ENCODE assay signal across 24 mouse cellular contexts in genomic region chr1:72334807-72335206, GRCm38 (mm10). TPM values are rescaled to one million over a fixed set of nuclear protein-coding genes. Genes with fewer than 3 reads are reported as not detected.
A peak's percentile ranks its signal among the peaks of the same experiment; 100 is the strongest.
DNase-seq lines count a peak whose midpoint lies in the region; ATAC-seq and TF ChIP-seq lines count a peak whose summit lies in the region.
"Had no signal": no experiment of that assay in that cellular context is flagged by ENCODE, and none has a peak within 500 bp of the region (broad histone marks: within the 10 kb centered on the region; RNA-seq: fewer than 3 reads in every experiment).

No protein-coding gene starts in this region.

- no peak overlapping the region for H3K9ac ChIP-seq in liver, embryonic 13.5 days
- no peak overlapping the region for H3K9ac ChIP-seq in liver, postnatal 0 days (replicated peaks)
- H3K9ac ChIP-seq in liver, embryonic 16.5 days (ENCODE audit: low read depth, low read length), result no peak overlapping the region
- H3K9ac ChIP-seq in liver, embryonic 11.5 days (ENCODE audit: low read depth, low read length), result no peak overlapping the region
- H3K9ac ChIP-seq: embryonic facial prominence, embryonic 13.5 days; embryonic facial prominence, embryonic 15.5 days; forebrain, embryonic 13.5 days; forebrain, embryonic 15.5 days had no signal

- no peak for TF ChIP-seq EP300 in liver, postnatal 0 days (IDR thresholded peaks at IDR 0.05; ENCODE audit: low read depth)

- WGBS in liver, embryonic 13.5 days (ENCODE audit: insufficient replicate concordance), result 77% methylated on average over 11 of the region's 11 CpGs
- WGBS in liver, postnatal 0 days (ENCODE audit: insufficient replicate concordance), result 70% methylated on average over 11 of the region's 11 CpGs
- WGBS in liver, embryonic 16.5 days (ENCODE audit: insufficient replicate concordance), result 67% methylated on average over 11 of the region's 11 CpGs
- 91% methylated on average over 11 of the region's 11 CpGs for WGBS in liver, embryonic 11.5 days

- no peak overlapping the region for H3K27ac ChIP-seq in liver, embryonic 13.5 days
- no peak overlapping the region for H3K27ac ChIP-seq in liver, postnatal 0 days (ENCODE audit: low read depth)
- no peak overlapping the region for H3K27ac ChIP-seq in liver, embryonic 16.5 days (ENCODE audit: low read length)
- no peak overlapping the region for H3K27ac ChIP-seq in liver, embryonic 11.5 days (ENCODE audit: low read depth, low read length)
- H3K27ac ChIP-seq: embryonic facial prominence, embryonic 13.5 days; embryonic facial prominence, embryonic 15.5 days; forebrain, embryonic 10.5 days; forebrain, embryonic 13.5 days; forebrain, embryonic 15.5 days had no signal

- no peak overlapping the region for H3K4me2 ChIP-seq in liver, embryonic 13.5 days
- H3K4me2 ChIP-seq in liver, postnatal 0 days (ENCODE audit: low read depth, low read length), result no peak overlapping the region
- H3K4me2 ChIP-seq in liver, embryonic 16.5 days (ENCODE audit: low read depth, low read length), result no peak overlapping the region
- no peak overlapping the region for H3K4me2 ChIP-seq in liver, embryonic 11.5 days
- H3K4me2 ChIP-seq: embryonic facial prominence, embryonic 13.5 days; embryonic facial prominence, embryonic 15.5 days; forebrain, embryonic 13.5 days; forebrain, embryonic 15.5 days had no signal

- H3K4me3 ChIP-seq in liver, embryonic 13.5 days (replicated peaks), result no peak overlapping the region
- no peak overlapping the region for H3K4me3 ChIP-seq in liver, postnatal 0 days (ENCODE audit: low read depth, low read length)
- no peak overlapping the region for H3K4me3 ChIP-seq in liver, embryonic 16.5 days (ENCODE audit: low read depth, low read length)
- H3K4me3 ChIP-seq in liver, embryonic 11.5 days (ENCODE audit: low read depth, low read length), result no peak overlapping the region
- H3K4me3 ChIP-seq: embryonic facial prominence, embryonic 13.5 days; embryonic facial prominence, embryonic 15.5 days; erythroblast, embryonic 14.5 days; forebrain, embryonic 10.5 days; forebrain, embryonic 13.5 days; forebrain, embryonic 15.5 days had no signal

- H3K4me1 ChIP-seq in liver, embryonic 13.5 days (replicated peaks), result no peaks in the 10 kb centered on the region
- no peaks in the 10 kb centered on the region for H3K4me1 ChIP-seq in liver, postnatal 0 days (ENCODE audit: insufficient read depth)
- no peaks in the 10 kb centered on the region for H3K4me1 ChIP-seq in liver, embryonic 16.5 days (ENCODE audit: control insufficient read depth, low read depth, low read length)
- no peaks in the 10 kb centered on the region for H3K4me1 ChIP-seq in liver, embryonic 11.5 days (replicated peaks; ENCODE audit: control insufficient read depth, insufficient read depth, low read length)
- H3K4me1 ChIP-seq: embryonic facial prominence, embryonic 13.5 days; embryonic facial prominence, embryonic 15.5 days; forebrain, embryonic 10.5 days; forebrain, embryonic 13.5 days; forebrain, embryonic 15.5 days had no signal

- H3K27me3 ChIP-seq in liver, embryonic 13.5 days, result no peaks in the 10 kb centered on the region
- no peaks in the 10 kb centered on the region for H3K27me3 ChIP-seq in liver, postnatal 0 days (ENCODE audit: insufficient read depth, low read length)
- no peaks in the 10 kb centered on the region for H3K27me3 ChIP-seq in liver, embryonic 16.5 days (ENCODE audit: control insufficient read depth, insufficient read depth, low read depth, low read length)
- no peaks in the 10 kb centered on the region for H3K27me3 ChIP-seq in liver, embryonic 11.5 days (replicated peaks; ENCODE audit: control insufficient read depth, insufficient read depth, low read length)
- H3K27me3 ChIP-seq: embryonic facial prominence, embryonic 13.5 days; embryonic facial prominence, embryonic 15.5 days; forebrain, embryonic 13.5 days; forebrain, embryonic 15.5 days had no signal

- peaks cover 36% of the 10 kb centered on the region for H3K36me3 ChIP-seq in liver, embryonic 13.5 days
- peaks cover 17% of the 10 kb centered on the region for H3K36me3 ChIP-seq in liver, postnatal 0 days (replicated peaks; ENCODE audit: insufficient read depth, low read length)
- H3K36me3 ChIP-seq in liver, embryonic 16.5 days (ENCODE audit: control insufficient read depth, insufficient read depth), result no peaks in the 10 kb centered on the region
- peaks cover 3% of the 10 kb centered on the region; the same call in 1 of the 2 replicates for H3K36me3 ChIP-seq in liver, embryonic 11.5 days (ENCODE audit: control insufficient read depth, insufficient read depth, low read length)

- ATAC-seq in liver, embryonic 13.5 days (ENCODE audit: low read depth), result peak; percentile 45; the same call in 1 of the 2 replicates
- no peak for ATAC-seq in liver, postnatal 0 days
- peak; percentile 67 for ATAC-seq in liver, embryonic 16.5 days (ENCODE audit: low read depth)
- no peak for ATAC-seq in liver, embryonic 11.5 days (replicated peaks; ENCODE audit: low FRiP score)
- ATAC-seq in monocyte, adult 5-6 weeks (replicated peaks; ENCODE audit: insufficient number of reproducible peaks, low FRiP score, low TSS enrichment, poor library complexity, severe bottlenecking), result no peak
- ATAC-seq: forebrain, embryonic 13.5 days; forebrain, embryonic 15.5 days had no signal

- DNase-seq in liver, embryonic 13.5 days, result no peak
- no peak for DNase-seq in liver, postnatal 0 days
- DNase-seq in liver, embryonic 11.5 days (ENCODE audit: low spot score), result no peak
- peak; percentile 10 for DNase-seq in yolk sac, embryonic 10.5 days (ENCODE audit: low spot score)
- DNase-seq: adrenal gland, adult 2 months; adrenal gland, postnatal 10 days; adrenal gland, postnatal 25 days; cerebellum, adult 11 months; cerebellum, adult 18-20 months; cerebellum, adult 8-10 months; cerebellum, adult 9-11 months; cerebellum, postnatal 14 days; cerebellum, postnatal 36 days; embryo, embryonic 11 days had no signal

- no peaks in the 10 kb centered on the region for H3K9me3 ChIP-seq in liver, embryonic 13.5 days (replicated peaks)
- H3K9me3 ChIP-seq in liver, postnatal 0 days (ENCODE audit: low read length), result no peaks in the 10 kb centered on the region
- no peaks in the 10 kb centered on the region for H3K9me3 ChIP-seq in liver, embryonic 16.5 days (replicated peaks; ENCODE audit: control insufficient read depth, low read length)
- no peaks in the 10 kb centered on the region for H3K9me3 ChIP-seq in liver, embryonic 11.5 days (ENCODE audit: control insufficient read depth, low read length)
- H3K9me3 ChIP-seq: embryonic facial prominence, embryonic 13.5 days; embryonic facial prominence, embryonic 15.5 days; forebrain, embryonic 10.5 days; forebrain, embryonic 13.5 days; forebrain, embryonic 15.5 days had no signal

- TF ChIP-seq CTCF in liver, postnatal 0 days (IDR thresholded peaks at IDR 0.05; ENCODE audit: low read depth), result no peak

RNA-seq across cellular contexts. Expression of gene Xrcc5, which starts 27.6 kb away (rescaled TPM):
- 24.0 and 27.9 TPM in 2 replicates for polyA plus RNA-seq in liver, embryonic 13.5 days (2015; fragmentation: Nextera tagmentation; extraction: Ambion mirVana)
- 10.3 and 10.8 TPM in 2 replicates for polyA plus RNA-seq in liver, postnatal 0 days (2015; fragmentation: Nextera tagmentation; extraction: Ambion mirVana)
- polyA plus RNA-seq in liver, embryonic 16.5 days (2015; fragmentation: Nextera tagmentation; extraction: Ambion mirVana), result 14.0 and 14.9 TPM in 2 replicates
- polyA plus RNA-seq in liver, embryonic 11.5 days (2014; fragmentation: Nextera tagmentation; extraction: Ambion mirVana), result 43.5 and 47.3 TPM in 2 replicates
- 6.0 to 18.4 TPM (median 9.1 TPM) in 3 replicates for total RNA-seq in monocyte, adult 5-6 weeks (2017)

RNA-seq across cellular contexts. Expression of gene Tmem169, which starts 50.6 kb away (rescaled TPM):
- polyA plus RNA-seq in liver, embryonic 13.5 days (2015; fragmentation: Nextera tagmentation; extraction: Ambion mirVana), result 0.48 and 0.96 TPM in 2 replicates
- polyA plus RNA-seq in liver, postnatal 0 days (2015; fragmentation: Nextera tagmentation; extraction: Ambion mirVana), result 0.22 and 0.29 TPM in 2 replicates
- polyA plus RNA-seq in liver, embryonic 16.5 days (2015; fragmentation: Nextera tagmentation; extraction: Ambion mirVana), result 0.45 and 0.72 TPM in 2 replicates
- 0.77 and 0.90 TPM in 2 replicates for polyA plus RNA-seq in liver, embryonic 11.5 days (2014; fragmentation: Nextera tagmentation; extraction: Ambion mirVana)
- not detected in 3 replicates for total RNA-seq in monocyte, adult 5-6 weeks (2017)
- total RNA-seq: common myeloid progenitor, adult 5-6 weeks; MEL had no signal
- polyA plus RNA-seq: erythroblast, embryonic 14.5 days had no signal

RNA-seq across cellular contexts. Expression of gene Pecr, which starts 50.7 kb away (rescaled TPM):
- 42.6 and 46.1 TPM in 2 replicates for polyA plus RNA-seq in liver, embryonic 13.5 days (2015; fragmentation: Nextera tagmentation; extraction: Ambion mirVana)
- polyA plus RNA-seq in liver, postnatal 0 days (2015; fragmentation: Nextera tagmentation; extraction: Ambion mirVana), result 132 and 143 TPM in 2 replicates
- 75.9 and 84.2 TPM in 2 replicates for polyA plus RNA-seq in liver, embryonic 16.5 days (2015; fragmentation: Nextera tagmentation; extraction: Ambion mirVana)
- 40.2 and 43.2 TPM in 2 replicates for polyA plus RNA-seq in liver, embryonic 11.5 days (2014; fragmentation: Nextera tagmentation; extraction: Ambion mirVana)
- total RNA-seq in monocyte, adult 5-6 weeks (2017), result 0.58 to 1.9 TPM in 2 of 3 replicates, not detected in the other

Comparison
In these comparisons a context has a peak if more than half of its experiments do, and no peak if none do; other contexts are left out.
1. ATAC-seq: peak in liver, embryonic 13.5 days (single experiment) and liver, embryonic 16.5 days (single experiment); none in liver, postnatal 0 days (single experiment), liver, embryonic 11.5 days (single experiment) and monocyte, adult 5-6 weeks (single experiment).